Mouse (Mus musculus): Measurements from ENCODE around the gene Hras. TPM values are rescaled to one million over a fixed set of nuclear protein-coding genes. Genes with fewer than 3 reads are reported as not detected.
A peak's percentile ranks its signal among the peaks of the same experiment; 100 is the strongest.

Hras gene
- polyA plus RNA-seq, 1 experiment from 2014 or later: 40.1 TPM

GRCm38 (mm10) chr7:141141326-141141725 lies 52.5 kb downstream of the Hras start:
- Histone ChIP-seq H3K4me2 (ENCODE audit: low read depth, low read length) (no peak overlapping the region), H3K9ac (ENCODE audit: low read depth, low read length) (no peak overlapping the region), H3K36me3 (ENCODE audit: control insufficient read depth, insufficient read depth) (peaks cover 69% of the 10 kb centered on the region), H3K4me1 (ENCODE audit: control insufficient read depth, low read depth, low read length) (peaks cover 69% of the 10 kb centered on the region), H3K4me3 (ENCODE audit: low read depth, low read length) (no peak overlapping the region), H3K9me3 (replicated peaks; ENCODE audit: control insufficient read depth, low read length) (no peaks in the 10 kb centered on the region), H3K27me3 (ENCODE audit: control insufficient read depth, insufficient read depth, low read depth, low read length) (no peaks in the 10 kb centered on the region), H3K27ac (ENCODE audit: low read length) (no peak overlapping the region; the same call in 1 of the 2 replicates)
- peak; percentile 13; the same call in 1 of the 2 replicates for ATAC-seq (ENCODE audit: low read depth)
- WGBS (ENCODE audit: insufficient replicate concordance): 50% methylated on average over 4 of the region's 4 CpGs

MicroRNAs within 50 kb of the gene (microRNA counts, 519-probe panel; counts per million panel counts)
- microRNA mmu-miR-210: 2,882 counts per million, percentile 79 among the panel's probes with 10 or more counts

Small RNAs within 50 kb of the gene (microRNA-seq; reads per million reads assigned to microRNA genes)
- 993 reads per million, percentile 76 among the genes with 10 or more reads in this experiment for gene Mir210

Other genes with a start within 250 kb of the Hras start
- 0.26 and 0.44 TPM in 2 replicates for gene Ifitm5, start 243.7 kb downstream of the Hras start, polyA plus RNA-seq (2015; fragmentation: Nextera tagmentation; extraction: Ambion mirVana)
- gene Gm45717, start 238.1 kb downstream of the Hras start, polyA plus RNA-seq (2015; fragmentation: Nextera tagmentation; extraction: Ambion mirVana): not detected in 2 replicates
- gene Ifitm2, start 238.0 kb downstream of the Hras start, polyA plus RNA-seq (2015; fragmentation: Nextera tagmentation; extraction: Ambion mirVana): 391 and 458 TPM in 2 replicates
- 15.2 and 15.4 TPM in 2 replicates for gene Ifitm1, start 226.8 kb downstream of the Hras start, polyA plus RNA-seq (2015; fragmentation: Nextera tagmentation; extraction: Ambion mirVana)
- gene Ifitm3, start 183.2 kb downstream of the Hras start, polyA plus RNA-seq (2015; fragmentation: Nextera tagmentation; extraction: Ambion mirVana): 68.0 and 76.2 TPM in 2 replicates
- 23.3 and 28.4 TPM in 2 replicates for gene Ifitm6, start 176.1 kb downstream of the Hras start, polyA plus RNA-seq (2015; fragmentation: Nextera tagmentation; extraction: Ambion mirVana)
- not detected in 2 replicates for gene Gm17387, start 164.9 kb downstream of the Hras start, polyA plus RNA-seq (2015; fragmentation: Nextera tagmentation; extraction: Ambion mirVana)
- gene B4galnt4, start 132.9 kb downstream of the Hras start, polyA plus RNA-seq (2015; fragmentation: Nextera tagmentation; extraction: Ambion mirVana): 0.35 and 0.37 TPM in 2 replicates
- gene Pkp3, start 115.8 kb downstream of the Hras start, polyA plus RNA-seq (2015; fragmentation: Nextera tagmentation; extraction: Ambion mirVana): 0.69 and 1.1 TPM in 2 replicates
- 27.2 and 28.1 TPM in 2 replicates for gene Sigirr, start 93.4 kb downstream of the Hras start, polyA plus RNA-seq (2015; fragmentation: Nextera tagmentation; extraction: Ambion mirVana)
- gene Ano9, start 76.2 kb downstream of the Hras start, polyA plus RNA-seq (2015; fragmentation: Nextera tagmentation; extraction: Ambion mirVana): 1.5 and 3.8 TPM in 2 replicates
- 136 and 138 TPM in 2 replicates for gene Ptdss2, start 71.6 kb downstream of the Hras start, polyA plus RNA-seq (2015; fragmentation: Nextera tagmentation; extraction: Ambion mirVana)
- gene Rnh1, start 21.1 kb downstream of the Hras start, polyA plus RNA-seq (2015; fragmentation: Nextera tagmentation; extraction: Ambion mirVana): 70.1 and 71.7 TPM in 2 replicates
- 8.3 and 9.5 TPM in 2 replicates for gene Lrrc56, start 152 bp upstream of the Hras start, polyA plus RNA-seq (2015; fragmentation: Nextera tagmentation; extraction: Ambion mirVana)
- 0.80 and 0.84 TPM in 2 replicates for gene Lmntd2, start 20.1 kb upstream of the Hras start, polyA plus RNA-seq (2015; fragmentation: Nextera tagmentation; extraction: Ambion mirVana)
- 23.9 and 26.4 TPM in 2 replicates for gene Rassf7, start 21.9 kb upstream of the Hras start, polyA plus RNA-seq (2015; fragmentation: Nextera tagmentation; extraction: Ambion mirVana)
- 23.8 and 28.5 TPM in 2 replicates for gene Phrf1, start 34.8 kb upstream of the Hras start, polyA plus RNA-seq (2015; fragmentation: Nextera tagmentation; extraction: Ambion mirVana)
- gene Irf7, start 72.5 kb upstream of the Hras start, polyA plus RNA-seq (2015; fragmentation: Nextera tagmentation; extraction: Ambion mirVana): 7.7 and 8.2 TPM in 2 replicates
- gene Cdhr5, start 82.8 kb upstream of the Hras start, polyA plus RNA-seq (2015; fragmentation: Nextera tagmentation; extraction: Ambion mirVana): 0.42 and 1.6 TPM in 2 replicates
- 1.4 TPM in 1 of 2 replicates, not detected in the other for gene Sct, start 85.1 kb upstream of the Hras start, polyA plus RNA-seq (2015; fragmentation: Nextera tagmentation; extraction: Ambion mirVana)
- not detected in 2 replicates for gene Drd4, start 98.0 kb upstream of the Hras start, polyA plus RNA-seq (2015; fragmentation: Nextera tagmentation; extraction: Ambion mirVana)
- 11.6 and 13.6 TPM in 2 replicates for gene Deaf1, start 133.7 kb upstream of the Hras start, polyA plus RNA-seq (2015; fragmentation: Nextera tagmentation; extraction: Ambion mirVana)
- gene Tmem80, start 133.7 kb upstream of the Hras start, polyA plus RNA-seq (2015; fragmentation: Nextera tagmentation; extraction: Ambion mirVana): 13.9 and 16.7 TPM in 2 replicates
- 26.0 and 34.0 TPM in 2 replicates for gene Eps8l2, start 144.9 kb upstream of the Hras start, polyA plus RNA-seq (2015; fragmentation: Nextera tagmentation; extraction: Ambion mirVana)
- gene Taldo1, start 198.2 kb upstream of the Hras start, polyA plus RNA-seq (2015; fragmentation: Nextera tagmentation; extraction: Ambion mirVana): 373 and 397 TPM in 2 replicates
- 13.5 and 14.3 TPM in 2 replicates for gene Gatd1, start 220.1 kb upstream of the Hras start, polyA plus RNA-seq (2015; fragmentation: Nextera tagmentation; extraction: Ambion mirVana)
- not detected in 2 replicates for gene Cend1, start 235.5 kb upstream of the Hras start, polyA plus RNA-seq (2015; fragmentation: Nextera tagmentation; extraction: Ambion mirVana)
- 18.7 and 20.7 TPM in 2 replicates for gene Slc25a22, start 243.9 kb upstream of the Hras start, polyA plus RNA-seq (2015; fragmentation: Nextera tagmentation; extraction: Ambion mirVana)